Mouse (Mus musculus) megakaryocyte, embryonic 14.5 days (primary cell): Measurements from ENCODE around the gene Dock4.

Experiments
- FLI1 ChIP-seq: IDR thresholded peaks from 2 replicates; pipeline ENCODE4 v1.6.1; 2012; ENCODE audit warnings: low read length, inconsistent platforms, mixed read lengths
- GATA1 ChIP-seq: IDR thresholded peaks from 3 replicates; pipeline ENCODE4 v1.6.1; 2012; ENCODE audit warnings: mixed read lengths, low read length, inconsistent platforms, borderline replicate concordance

DNA sequence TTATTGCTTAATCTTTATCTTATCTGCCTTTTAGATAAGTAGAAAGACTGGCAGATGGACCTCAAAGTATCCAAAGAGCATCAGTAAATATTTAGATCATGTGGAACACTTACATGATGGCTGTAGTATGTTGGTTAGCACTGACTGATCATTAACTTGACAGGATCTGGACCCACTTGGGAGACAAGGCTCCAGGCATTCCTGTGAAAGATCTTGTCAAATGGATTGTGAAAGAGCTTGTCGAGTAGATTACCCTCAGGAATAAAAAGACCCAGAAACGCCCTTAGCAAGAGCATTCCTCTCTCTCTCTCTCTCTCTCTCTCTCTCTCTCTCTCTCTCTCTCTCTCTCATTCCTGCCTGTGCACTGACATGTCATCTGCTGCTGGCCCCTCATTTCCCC lies 367.7 kb downstream of the Dock4 start:
- TF ChIP-seq GATA1 (no peak), FLI1 (no peak)
